Mouse (Mus musculus) ZHBTc4 (cell line): ENCODE measurements around the gene Naxe.
A peak's percentile ranks its signal among the peaks of the same experiment; 100 is the strongest.

Source experiments
- DNase-seq: peaks from one replicate; pipeline ENCODE4 v3.0.0-alpha.2; 2011; ENCODE audit warnings: low read depth, low spot score

Gene Naxe

DNA sequence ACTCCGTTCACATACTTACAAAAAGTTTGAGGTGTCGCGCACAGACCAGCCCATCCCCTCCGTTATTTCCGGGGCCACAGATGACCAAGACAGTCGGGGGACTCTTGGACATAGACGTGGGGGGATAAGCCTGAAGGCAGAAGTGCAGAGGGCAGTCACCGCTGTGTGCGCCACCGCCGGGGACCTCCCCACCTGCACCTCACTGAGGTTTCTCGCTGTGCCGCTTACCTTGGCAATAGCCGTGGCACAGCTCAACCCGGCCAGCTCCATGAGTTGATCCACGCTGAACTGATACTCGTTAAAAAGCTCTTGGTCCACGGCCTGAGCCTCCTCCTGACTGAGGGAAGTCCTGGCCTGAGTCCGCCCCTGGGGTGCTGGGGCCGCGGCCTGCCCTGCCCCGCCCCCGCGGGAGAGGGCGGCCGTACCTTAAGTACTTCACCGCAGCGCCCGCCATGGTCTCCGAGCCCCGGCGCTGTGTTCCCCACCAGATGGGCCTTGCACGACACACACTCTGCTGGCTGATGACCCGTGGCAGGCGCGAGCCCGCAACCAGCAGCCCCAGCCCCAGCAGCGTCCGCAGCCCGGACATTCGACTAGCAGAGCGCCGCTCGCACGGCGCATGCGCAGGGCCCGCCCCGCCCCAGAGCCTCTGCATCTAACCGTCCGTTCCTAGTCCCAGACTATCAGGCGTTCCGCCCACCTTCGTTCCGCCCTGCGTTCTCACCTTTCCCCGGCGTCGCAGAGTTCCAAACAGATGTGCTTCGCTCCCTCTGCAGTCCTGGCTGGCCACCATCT is at the start of gene Naxe:
TSS of gene Naxe (minus strand) at position 594 of the 795 bp plus-strand sequence.
- peak; percentile 98 for DNase-seq

DNA sequence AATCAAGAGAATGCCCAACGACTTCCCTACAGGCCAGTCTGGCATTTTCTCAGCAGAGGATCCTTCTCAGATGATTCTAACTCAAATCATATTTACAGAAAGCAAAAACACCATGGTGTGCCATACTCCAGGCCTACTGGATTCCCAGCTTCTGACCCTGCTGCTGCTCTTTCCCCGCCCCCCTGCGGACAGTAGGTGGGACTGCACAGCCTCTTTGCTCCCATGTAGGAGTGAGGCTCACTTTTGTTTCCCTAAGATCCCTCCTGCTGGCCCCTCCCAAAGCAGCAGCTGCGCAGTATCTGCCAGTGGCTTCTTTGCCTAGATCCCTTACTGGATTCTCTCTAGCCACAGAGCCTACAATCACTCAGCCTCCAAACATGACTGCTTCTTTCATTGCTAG is 47.8 kb upstream of the Naxe start:
- DNase-seq = peak; percentile 76

DNA sequence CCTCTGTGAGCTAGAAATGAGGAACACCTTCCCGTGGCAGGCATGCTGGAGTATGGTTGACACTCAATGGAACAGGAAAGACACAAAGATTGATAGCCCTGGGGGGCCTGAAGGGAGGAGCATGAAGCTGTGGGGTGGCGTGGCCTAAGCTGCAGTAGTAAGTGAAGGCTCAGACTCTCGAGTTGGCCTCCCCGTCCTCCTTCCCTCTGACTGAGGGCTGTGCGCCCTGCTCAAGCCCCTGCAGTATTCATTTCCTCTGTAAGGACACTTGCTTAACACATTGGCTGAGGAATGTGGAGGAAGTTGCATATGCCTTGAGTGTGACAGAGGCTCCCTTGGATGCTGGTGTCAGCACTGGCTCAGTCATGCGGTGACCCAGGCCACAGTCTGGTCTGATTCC is 44.3 kb upstream of the Naxe start:
- DNase-seq = no peak

DNA sequence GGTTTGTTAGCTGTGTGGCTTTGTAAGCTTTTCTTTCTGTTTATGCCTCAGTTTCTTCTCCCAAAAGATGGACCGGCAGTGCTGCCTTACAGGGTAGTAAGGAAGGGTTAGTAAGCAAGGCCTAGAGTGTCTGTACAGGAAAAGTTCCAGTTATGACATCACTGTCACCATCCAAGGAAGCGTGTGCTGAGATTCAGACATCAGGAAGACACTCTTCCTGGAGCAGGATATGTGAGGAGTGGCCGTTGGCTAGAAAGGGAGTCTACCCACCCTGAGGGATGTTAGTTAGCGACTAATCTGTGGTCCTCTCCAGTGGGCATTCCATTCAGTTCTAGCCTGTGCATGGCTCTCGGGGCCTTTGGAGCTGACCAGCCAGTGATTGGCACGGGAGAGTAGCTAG is 43.9 kb upstream of the Naxe start:
- no peak for DNase-seq

DNA sequence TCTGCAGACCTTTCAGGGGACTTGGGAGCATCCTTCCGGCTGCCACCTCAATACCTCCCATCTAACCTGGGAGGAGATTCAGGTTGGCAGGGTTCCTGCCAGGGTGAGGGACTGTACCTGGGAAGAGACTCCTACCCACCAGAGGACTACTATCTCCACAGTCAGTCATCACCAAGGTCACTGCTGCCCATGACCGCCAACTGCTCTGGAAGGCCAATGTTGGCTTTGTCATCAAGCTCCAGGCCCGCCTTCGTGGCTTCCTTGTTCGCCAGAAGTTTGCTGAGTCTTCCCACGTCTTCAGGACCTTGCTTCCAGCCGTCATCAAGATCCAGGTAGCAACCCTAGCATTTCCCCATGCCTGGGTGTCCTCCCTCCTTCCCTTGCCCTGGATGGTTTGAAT is 43.4 kb upstream of the Naxe start:
- DNase-seq = no peak

DNA sequence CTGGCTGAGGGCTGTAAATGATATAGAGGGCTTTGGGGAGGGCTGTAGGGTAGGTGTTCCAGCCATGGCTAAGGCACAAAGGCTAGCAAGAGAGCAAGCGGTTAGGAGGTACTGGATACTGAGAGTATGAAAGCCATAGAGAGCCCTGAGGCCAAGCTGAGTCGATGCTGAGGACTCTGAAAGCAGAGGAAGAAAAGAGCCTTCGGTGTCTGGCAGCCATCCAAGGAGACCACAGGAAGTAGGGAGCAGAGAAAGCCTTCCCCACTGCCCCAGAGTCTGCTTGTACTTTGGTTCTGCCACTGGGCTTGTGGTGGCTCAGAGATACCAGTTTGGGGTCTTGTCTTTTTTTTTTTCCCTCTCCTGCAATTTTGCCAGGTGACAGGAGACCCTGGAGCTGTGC is 42.0 kb upstream of the Naxe start:
- no peak for DNase-seq

DNA sequence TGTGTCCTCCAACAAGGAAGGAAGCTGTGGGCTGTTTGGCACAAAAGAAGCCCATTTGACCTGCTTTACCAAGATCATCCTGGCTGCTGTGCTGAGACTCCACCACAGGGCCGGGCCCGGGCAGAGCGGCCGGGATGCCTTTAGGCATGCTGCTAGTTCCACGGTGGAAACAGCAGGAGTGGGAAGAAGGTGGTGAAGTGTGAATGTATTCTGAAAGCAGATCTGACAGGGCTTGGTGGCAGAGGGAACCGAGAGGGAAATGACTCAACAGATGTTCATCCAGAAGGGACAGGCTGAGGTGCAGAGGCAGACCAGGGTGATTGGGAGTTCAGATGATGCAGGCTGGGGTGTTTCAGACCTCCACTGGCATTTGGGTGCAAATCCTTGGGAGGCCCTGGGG is 39.4 kb upstream of the Naxe start:
- DNase-seq = no peak

DNA sequence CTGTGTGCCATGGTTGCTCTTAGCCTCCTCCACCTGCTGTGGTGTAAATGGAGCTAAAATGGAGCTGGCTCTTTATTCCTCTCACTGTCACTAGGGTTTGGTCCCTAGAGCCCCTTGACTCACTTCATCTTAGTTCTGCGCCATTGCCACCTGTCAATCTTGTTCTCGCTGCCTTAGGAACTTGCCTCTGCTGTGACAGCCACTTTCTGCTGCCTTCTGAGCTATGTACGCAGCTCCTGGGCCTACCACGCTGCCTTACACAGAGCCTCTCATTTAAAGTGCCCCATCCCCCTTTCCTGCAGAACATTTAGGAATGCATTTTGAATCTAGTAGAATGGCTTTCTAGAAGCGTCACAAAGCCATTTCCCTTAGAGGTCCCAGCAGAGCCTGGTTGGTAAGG is 35.8 kb upstream of the Naxe start:
- no peak for DNase-seq

DNA sequence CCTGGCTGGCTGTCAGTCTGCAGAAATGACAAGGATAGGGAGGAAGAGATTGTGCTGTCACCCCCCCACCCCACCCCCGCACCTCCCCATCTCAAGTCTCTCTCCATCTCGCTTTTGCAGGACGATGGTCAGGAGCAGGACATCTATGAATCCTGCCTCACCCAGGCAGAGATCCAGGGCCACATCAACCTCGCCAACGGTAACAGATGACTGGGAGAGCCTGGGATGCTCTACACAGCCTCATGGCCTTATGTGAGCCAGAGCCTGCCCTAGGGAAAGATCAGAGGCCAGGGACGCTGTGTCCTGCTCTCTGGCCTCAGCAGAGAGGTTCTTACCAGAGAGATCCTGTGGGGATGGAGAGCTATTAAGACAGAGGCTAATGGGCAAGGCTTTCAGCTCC is 32.3 kb upstream of the Naxe start:
- no peak for DNase-seq

DNA sequence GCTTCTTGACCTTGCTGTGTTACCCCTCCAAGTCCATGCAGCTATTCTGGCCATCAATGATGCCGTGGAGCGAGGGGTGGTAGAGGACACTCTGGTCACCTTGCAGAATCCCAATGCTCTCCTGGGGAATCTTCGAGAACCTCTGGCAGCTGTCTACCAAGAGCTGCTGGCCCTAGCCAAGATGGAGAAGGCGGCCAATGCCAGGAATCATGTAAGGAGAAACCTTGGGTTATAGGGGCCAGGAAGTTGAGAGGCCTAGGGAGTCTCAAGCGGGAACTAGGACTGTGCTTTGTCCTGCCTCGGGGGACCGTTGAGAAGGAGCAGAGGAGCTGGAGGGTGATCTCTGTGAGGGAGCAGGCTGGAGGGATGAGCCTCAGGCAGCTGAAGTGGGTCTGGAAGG is 31.8 kb upstream of the Naxe start:
- DNase-seq = no peak

DNA sequence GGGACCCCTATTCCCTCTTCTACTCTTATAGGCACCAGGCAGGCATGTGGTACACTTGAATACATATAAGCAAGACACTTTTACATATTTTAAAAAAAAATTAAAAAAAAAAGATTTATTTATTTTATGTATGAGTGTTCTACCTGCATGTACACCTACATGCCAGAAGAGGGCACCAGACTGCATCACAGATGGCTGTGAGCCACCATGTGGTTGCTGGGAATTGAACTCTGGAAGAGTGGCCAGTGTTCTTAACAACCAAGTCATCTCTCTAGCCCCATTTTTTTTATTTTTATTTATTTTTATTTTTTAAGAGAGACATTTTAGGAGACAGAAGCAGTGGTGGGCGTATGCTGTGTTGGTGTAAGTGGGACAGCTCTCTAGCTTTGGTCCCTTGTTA is 29.4 kb upstream of the Naxe start:
- DNase-seq = peak; percentile 57

DNA sequence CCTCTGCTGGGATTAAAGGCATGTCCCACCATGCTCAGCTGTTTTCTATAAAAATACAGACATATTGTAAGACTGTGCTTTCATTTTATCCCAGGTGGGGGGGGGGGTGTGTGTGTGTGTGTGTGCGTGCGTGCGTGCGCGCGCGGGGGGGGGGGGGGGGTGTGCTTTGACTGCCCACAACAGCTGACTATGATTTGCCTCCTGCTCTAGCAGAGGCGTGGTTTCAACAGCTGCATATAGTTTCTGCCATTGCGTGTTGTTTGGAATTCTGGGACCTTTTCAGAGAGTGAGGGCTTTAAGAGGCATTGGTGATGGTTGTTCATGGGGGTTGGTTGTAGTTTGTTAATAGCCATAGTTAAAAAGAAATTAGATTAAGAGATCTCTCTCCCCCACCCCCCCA is 27.2 kb upstream of the Naxe start:
- no peak for DNase-seq

DNA sequence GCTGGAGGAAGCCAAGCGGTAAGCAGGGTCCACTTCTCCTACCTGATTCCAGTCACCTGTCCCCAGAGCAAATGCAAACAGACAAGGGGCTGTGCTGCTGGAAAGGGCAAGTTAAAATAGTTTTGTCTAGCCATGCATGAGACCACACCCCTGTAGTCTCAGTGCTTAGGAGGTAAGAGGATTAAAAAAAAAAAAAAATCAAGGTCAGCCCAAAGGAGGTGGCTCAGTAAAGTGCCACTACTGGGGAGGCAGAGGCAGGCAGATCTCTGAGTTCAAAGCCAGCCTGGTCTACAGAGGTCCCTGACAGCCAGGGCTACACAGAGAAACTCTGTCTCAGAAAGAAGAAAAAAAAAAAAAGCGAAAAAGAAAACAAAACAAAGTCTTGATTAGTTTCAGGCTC is 25.7 kb upstream of the Naxe start:
- DNase-seq = no peak

DNA sequence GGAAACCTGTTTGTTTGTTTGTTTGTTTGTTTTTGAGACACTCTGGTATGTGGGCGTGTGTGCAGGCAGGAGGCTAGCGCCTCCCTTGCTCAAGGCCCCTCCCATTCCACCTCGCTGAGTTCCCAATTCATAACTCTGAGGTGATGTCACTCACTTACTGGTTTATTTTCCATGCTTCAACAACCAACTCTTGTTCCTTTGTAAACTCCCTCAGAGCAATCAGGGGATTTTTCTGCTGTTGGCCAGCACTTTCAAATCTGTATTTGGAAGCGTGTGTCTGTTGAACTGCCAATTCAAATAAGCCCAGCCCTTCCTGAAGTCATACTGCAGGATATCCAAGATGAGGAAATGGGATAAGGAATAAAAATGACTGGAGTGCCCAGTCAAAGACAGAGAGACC is 24.4 kb upstream of the Naxe start:
- DNase-seq = peak; percentile 43

DNA sequence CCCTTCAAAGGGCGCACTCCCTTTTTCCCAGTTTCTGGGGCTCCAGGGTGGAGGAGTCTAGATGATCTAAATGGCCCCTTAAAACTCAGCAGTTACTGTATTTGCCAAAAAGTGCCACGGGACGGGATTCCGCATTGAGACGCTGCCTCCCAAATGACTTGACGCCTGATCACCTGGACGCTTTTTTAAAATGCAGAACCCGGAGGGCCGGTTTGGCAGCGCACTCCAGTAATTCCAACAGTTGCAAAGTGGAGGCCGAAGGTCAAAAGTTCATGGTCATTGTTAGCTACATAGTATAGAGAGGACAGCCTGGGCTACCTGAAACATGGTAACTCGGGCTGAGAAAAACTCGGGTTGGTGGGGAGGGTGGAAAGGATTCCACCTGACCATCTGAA is 23.9 kb upstream of the Naxe start:
- DNase-seq = peak; percentile 64

DNA sequence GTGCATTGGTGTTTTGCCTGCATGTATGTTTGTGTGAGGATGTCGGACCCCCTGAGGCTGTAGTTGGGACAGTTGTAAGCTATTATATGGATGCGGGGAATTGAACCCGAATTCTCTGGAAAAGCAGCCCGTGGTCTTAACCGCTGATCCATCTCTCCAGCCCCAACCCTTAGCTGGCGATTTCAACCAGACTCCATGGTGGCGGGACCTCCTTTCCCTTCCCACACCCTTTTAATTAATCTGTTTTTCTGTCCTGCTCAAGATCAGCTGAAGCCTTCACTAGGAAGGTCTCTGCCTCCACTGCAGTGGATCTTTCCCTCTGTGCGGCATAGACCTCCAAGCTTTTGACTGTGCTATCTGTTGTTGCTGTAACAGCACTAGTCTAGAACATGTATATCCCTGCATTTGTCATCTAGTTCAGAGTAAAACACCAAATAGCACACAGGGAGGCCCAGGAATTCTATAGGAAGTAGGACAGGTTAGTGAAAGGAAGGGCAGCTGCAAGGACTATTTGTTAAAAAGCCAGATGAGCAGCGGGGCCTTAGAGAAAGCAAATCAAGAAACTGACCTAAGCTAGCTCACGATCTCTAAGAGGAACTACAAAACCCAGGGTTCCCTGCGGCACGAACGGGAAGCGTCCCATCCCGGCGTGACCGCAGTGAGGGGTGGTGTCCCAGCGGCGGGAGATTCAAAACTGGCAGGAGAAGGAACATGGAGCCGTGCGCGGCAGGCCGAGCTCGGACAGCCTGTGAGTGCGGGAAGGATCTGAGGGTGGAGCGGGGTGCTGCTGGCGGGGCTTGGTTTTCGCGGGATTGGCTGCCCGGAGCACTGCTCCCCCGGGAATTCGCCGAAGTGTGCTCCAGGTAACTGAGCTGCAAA is 23.3 kb upstream of the Naxe start, which contains the start of gene Iqgap3:
TSS of gene Iqgap3 (plus strand) at position 627 of the 879 bp plus-strand sequence.
- peak; percentile 93 for DNase-seq

DNA sequence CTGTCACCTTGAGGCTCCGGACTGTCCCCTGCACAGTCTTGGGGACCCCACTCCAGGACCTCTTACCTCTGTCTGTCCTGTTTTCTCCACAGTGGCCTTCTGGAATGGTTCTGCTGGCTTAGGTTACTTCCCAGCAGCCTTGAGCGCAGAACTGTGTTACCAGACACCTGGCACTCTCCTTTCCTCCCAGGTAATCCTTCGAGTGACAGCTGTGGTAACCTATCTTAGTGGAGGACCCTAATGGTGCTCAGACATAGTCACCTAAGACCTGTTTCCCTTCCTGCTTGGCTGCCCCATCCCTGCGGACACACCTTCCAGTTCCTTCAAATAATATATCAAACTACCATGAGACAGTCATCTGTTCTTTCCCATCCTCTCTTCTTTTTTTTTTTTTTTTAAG is 19.9 kb upstream of the Naxe start, which contains the start of gene Ttc24:
TSS of gene Ttc24 (minus strand) at position 101 of the 400 bp plus-strand sequence.
- no peak for DNase-seq

DNA sequence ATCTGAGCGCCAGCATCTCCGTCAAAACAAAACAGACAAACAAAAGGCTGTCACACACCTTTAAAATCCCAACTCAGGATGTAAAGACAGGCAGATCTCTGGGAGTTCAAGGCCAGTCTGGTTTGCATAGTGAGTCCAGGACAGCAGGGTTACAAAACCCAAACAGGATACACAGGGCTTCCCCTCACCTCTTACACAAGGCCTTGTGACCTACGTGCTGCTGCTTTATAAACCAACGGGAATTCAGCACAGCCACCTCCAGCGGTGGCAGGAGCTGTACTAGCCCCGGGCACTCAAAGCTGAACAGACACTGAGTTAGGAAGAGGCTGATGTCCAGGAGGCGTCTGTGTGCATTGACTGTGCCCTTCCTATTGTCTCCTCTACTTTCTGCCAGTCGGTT is 19.1 kb upstream of the Naxe start:
- DNase-seq = peak; percentile 44

DNA sequence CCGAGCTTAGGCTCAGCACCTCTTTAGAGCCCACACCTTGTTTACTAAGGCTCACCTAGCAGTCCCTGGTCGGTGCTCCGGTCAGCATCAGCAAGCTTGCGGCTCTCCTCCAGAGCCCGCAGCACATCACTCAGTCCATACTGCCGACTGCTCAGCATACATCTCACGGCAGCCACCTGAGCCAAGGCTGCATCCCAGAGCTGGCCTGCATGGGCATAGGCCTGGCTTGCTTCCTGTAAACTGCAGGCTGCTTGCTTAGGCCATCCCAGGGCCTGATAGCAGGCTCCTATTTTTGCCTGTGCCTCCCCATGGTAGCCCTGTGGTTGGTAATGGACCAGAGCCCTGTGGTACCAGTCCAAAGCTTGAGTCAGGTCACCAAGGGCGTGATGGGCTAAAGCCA is 16.5 kb upstream of the Naxe start:
- no peak for DNase-seq

DNA sequence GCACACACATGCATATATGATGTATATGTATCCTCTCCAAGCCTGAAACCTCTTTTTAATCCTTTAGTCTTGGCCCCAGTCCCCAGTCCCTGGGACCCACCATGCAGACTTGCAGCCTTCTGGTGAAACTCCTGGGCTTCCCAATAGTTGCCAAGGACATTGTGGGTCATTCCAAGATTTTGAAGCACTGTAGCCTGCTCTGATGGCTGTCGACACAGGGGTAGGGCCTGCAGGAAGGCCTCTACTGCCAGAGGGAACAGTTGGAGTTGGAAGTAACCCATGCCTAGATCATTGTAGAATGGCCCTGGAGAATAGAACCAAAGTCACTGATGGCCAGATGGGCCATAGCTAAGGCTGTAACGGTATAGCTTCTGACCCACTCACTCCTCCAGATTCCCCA is 16.1 kb upstream of the Naxe start:
- DNase-seq = no peak

DNA sequence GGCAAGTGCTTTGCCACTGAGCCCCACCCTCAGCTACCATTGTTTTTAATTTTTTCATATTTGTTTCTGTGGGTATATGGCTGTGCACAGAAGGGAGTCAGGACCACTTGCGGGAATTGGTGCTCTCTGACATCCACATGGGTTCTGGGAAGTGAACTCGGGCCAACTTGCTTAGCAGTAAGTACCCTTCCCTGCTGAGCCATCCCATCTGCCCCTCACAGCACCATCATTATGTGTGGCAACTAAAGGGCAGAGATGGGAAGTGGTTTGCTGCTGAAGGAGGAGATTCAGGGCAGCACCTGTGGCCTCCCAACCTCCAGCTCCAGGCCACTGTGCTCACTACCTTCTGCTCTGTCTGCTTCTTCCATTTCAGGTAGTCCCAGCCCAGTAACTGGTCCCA is 15.3 kb upstream of the Naxe start:
- DNase-seq = no peak

DNA sequence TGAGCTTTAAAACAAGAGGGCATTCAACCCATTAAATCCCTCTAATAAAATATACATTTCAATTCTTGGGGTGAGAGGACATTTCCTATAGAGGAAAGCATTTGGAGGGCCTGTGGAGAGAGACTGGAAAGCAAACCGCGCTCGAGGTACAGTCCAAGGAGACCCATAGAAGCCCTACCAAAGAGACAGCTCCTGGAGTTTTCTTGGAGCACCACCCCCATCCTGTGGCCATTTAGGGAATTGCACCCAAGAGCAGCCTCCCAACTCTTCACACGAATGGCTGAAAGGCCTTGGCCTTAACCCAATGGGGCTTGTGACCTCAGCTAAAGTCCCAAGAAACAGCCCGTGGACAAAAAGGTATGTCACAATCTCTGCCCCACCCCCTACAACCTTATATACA is 13.5 kb upstream of the Naxe start:
- DNase-seq = peak; percentile 87

DNA sequence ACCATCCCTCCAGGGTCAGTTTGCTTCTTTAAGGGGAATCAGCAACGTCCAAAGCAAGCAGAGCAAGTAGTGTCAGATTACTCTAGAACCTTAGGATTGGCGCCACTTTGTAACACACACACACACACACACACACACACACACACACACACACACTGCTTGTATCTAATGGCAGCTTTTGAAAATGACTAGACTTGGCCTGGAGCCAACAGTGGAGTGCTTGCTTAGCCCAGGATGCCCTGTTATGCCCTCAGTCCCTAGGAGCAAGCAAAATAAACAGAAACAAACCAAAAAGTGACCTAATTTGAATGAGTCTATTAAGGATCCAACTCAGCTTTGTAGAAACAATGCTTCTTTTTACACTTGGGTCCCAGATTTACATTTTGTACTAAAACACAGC is 10.1 kb upstream of the Naxe start:
- no peak for DNase-seq
